Mouse (Mus musculus) liver, embryonic 12.5 days (tissue): ENCODE data around the gene Nxf7. TPM values are rescaled to one million over a fixed set of nuclear protein-coding genes. Genes with fewer than 3 reads are reported as not detected.
"Not testable (repeated sequence)": the region's sequence is repeated elsewhere in the genome, so short reads cannot be mapped to it uniquely, and the experiment has no call there.

ENCODE experiments used
- ATAC-seq: fragments of 200-750 bp; cut with Nextera tagmentation; 2 replicates; pipeline ENCODE4 v1.8.0; 2017; ENCODE audit warnings: moderate number of reproducible peaks, mild to moderate bottlenecking, moderate library complexity
- H3K27ac ChIP-seq: fragments of 300-500 bp; sonication (generic); 2 replicates; pipeline ENCODE4 v1.5.1; 2016; ENCODE audit warnings: mild to moderate bottlenecking
- H3K27me3 ChIP-seq: fragments of 300-500 bp; sonication (generic); replicated peaks from 2 replicates; pipeline ENCODE4 v1.6.1; 2016; ENCODE audit warnings: mild to moderate bottlenecking, moderate library complexity
- H3K36me3 ChIP-seq: fragments of 300-500 bp; sonication (generic); 2 replicates; pipeline ENCODE4 v1.6.1; 2016; ENCODE audit warnings: mild to moderate bottlenecking, moderate library complexity
- H3K4me1 ChIP-seq: fragments of 300-500 bp; sonication (generic); 2 replicates; pipeline ENCODE4 v1.6.1; 2016
- H3K4me2 ChIP-seq: fragments of 300-500 bp; sonication (generic); 2 replicates; pipeline ENCODE4 v1.6.1; 2016; ENCODE audit warnings: mild to moderate bottlenecking, moderate library complexity
- H3K4me3 ChIP-seq: fragments of 300-500 bp; sonication (generic); 2 replicates; pipeline ENCODE4 v1.5.1; 2016; ENCODE audit warnings: mild to moderate bottlenecking, moderate library complexity
- H3K9ac ChIP-seq: fragments of 300-500 bp; sonication (generic); 2 replicates; pipeline ENCODE4 v1.6.1; 2016; ENCODE audit warnings: mild to moderate bottlenecking, moderate library complexity
- H3K9me3 ChIP-seq: fragments of 300-500 bp; sonication (generic); replicated peaks from 2 replicates; pipeline ENCODE4 v1.6.1; 2016; ENCODE audit warnings: mild to moderate bottlenecking, moderate library complexity
- WGBS: fragments of 180-500 bp; shearing (Covaris S2); methylation state at CpG from one replicate; pipeline ENCODE4 v1.1.7; 2016; ENCODE audit not compliant: insufficient replicate concordance; 5-methylcytosine and 5-hydroxymethylcytosine counted together
- polyA plus RNA-seq: library from polyadenylated mRNA; unstranded; fragments of >200 nt; fragmentation: Nextera tagmentation; extraction: Ambion mirVana; gene quantifications from 2 replicates; pipeline ENCODE4 v1.2.1, GENCODE M21; 2016

Gene Nxf7
- polyA plus RNA-seq, 1 experiment from 2014 or later = not detected

DNA sequence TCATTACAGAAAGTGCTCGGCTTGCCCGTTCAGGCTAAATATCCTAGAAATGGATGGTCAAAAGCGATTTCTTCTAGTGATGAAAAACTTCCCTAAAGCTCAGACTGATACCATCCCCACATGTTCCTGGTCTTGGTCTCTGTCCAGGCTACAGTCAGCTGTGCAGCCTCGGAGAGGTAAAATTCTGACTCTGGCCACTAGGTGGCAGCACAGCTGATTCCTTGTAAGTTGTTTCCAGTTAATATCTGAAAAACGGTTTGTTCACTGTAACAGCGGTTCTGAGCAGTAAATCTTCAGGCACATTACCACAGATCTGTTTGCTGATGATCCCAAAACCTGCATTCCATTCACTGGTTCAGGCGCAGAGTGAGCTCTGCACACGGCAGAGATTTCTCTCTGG lies 38.9 kb downstream of the Nxf7 start:
- H3K4me2 ChIP-seq, H3K9me3 ChIP-seq, H3K27ac ChIP-seq, H3K4me3 ChIP-seq, H3K36me3 ChIP-seq, H3K9ac ChIP-seq, ATAC-seq, H3K4me1 ChIP-seq, H3K27me3 ChIP-seq: not testable (repeated sequence)
- 12% methylated on average over 8 of the region's 8 CpGs for WGBS

Other genes with a start within 250 kb of the Nxf7 start
- gene Gm5128, start 225.5 kb downstream of the Nxf7 start, polyA plus RNA-seq = not detected in 2 replicates
- not detected in 2 replicates for gene Gm7903, start 164.9 kb downstream of the Nxf7 start, polyA plus RNA-seq
- gene AV320801, start 104.2 kb downstream of the Nxf7 start, polyA plus RNA-seq = not detected in 2 replicates
- not detected in 2 replicates for gene Prame, start 28.9 kb upstream of the Nxf7 start, polyA plus RNA-seq
- gene Tcp11x2, start 95.0 kb upstream of the Nxf7 start, polyA plus RNA-seq = not detected in 2 replicates
- not detected in 2 replicates for gene Tmsb15a, start 126.5 kb upstream of the Nxf7 start, polyA plus RNA-seq
- 4.2 and 5.0 TPM in 2 replicates for gene Armcx5, start 144.0 kb upstream of the Nxf7 start, polyA plus RNA-seq
- gene Gprasp1, start 144.0 kb upstream of the Nxf7 start, polyA plus RNA-seq = 14.4 and 15.5 TPM in 2 replicates
- gene Bhlhb9, start 198.8 kb upstream of the Nxf7 start, polyA plus RNA-seq = 21.2 and 21.3 TPM in 2 replicates
- gene Gprasp2, start 240.3 kb upstream of the Nxf7 start, polyA plus RNA-seq = 3.4 and 4.5 TPM in 2 replicates